Mouse (Mus musculus): ENCODE data around the gene Adamts12. TPM values are rescaled to one million over a fixed set of nuclear protein-coding genes. Genes with fewer than 3 reads are reported as not detected.
A peak's percentile ranks its signal among the peaks of the same experiment; 100 is the strongest.

The Adamts12 gene
- polyA plus RNA-seq, 1 experiment = 0.80 TPM

- TF ChIP-seq POLR2A (IDR thresholded peaks at IDR 0.05; ENCODE audit: low read depth, low read length) = no peak
- no peak for TF ChIP-seq CTCF (conservative IDR thresholded peaks at IDR 0.05; ENCODE audit: insufficient read depth, insufficient read length, low read depth, low read length)
- Histone ChIP-seq H3K36me3 (ENCODE audit: control insufficient read depth, insufficient read depth, low read length) (no peaks in the 10 kb centered on the region), H3K4me1 (ENCODE audit: control insufficient read depth, insufficient read depth, low read length) (no peaks in the 10 kb centered on the region), H3K27ac (ENCODE audit: insufficient read depth, low read depth, low read length) (no peak overlapping the region), H3K4me3 (ENCODE audit: insufficient read depth, low read depth, low read length) (no peak overlapping the region), H3K27me3 (replicated peaks; ENCODE audit: control insufficient read depth, insufficient read depth, low read length) (no peaks in the 10 kb centered on the region)
- 29% methylated on average over 2 of the region's 2 CpGs for WGBS
- DNase-seq = no peak
These were observed 96.2 kb downstream of the Adamts12 start for GRCm38 (mm10) chr15:11160759-11161158.

- DNase-seq = no peak
- H3K4me3 ChIP-seq (ENCODE audit: insufficient read depth, low read depth, low read length) = no peak overlapping the region
- H3K4me1 ChIP-seq (ENCODE audit: control insufficient read depth, insufficient read depth, low read length) = no peaks in the 10 kb centered on the region
- H3K27me3 ChIP-seq (replicated peaks; ENCODE audit: control insufficient read depth, insufficient read depth, low read length) = no peaks in the 10 kb centered on the region
- WGBS = 40% methylated on average over 3 of the region's 3 CpGs
- TF ChIP-seq POLR2A (IDR thresholded peaks at IDR 0.05; ENCODE audit: low read depth, low read length) (no peak), CTCF (conservative IDR thresholded peaks at IDR 0.05; ENCODE audit: insufficient read depth, insufficient read length, low read depth, low read length) (no peak)
- no peaks in the 10 kb centered on the region for H3K36me3 ChIP-seq (ENCODE audit: control insufficient read depth, insufficient read depth, low read length)
- H3K27ac ChIP-seq (ENCODE audit: insufficient read depth, low read depth, low read length) = no peak overlapping the region
These were observed 101.3 kb downstream of the Adamts12 start for GRCm38 (mm10) chr15:11165883-11166282.

GRCm38 (mm10) chr15:11173884-11174470 is 109.4 kb downstream of the Adamts12 start:
- no peaks in the 10 kb centered on the region for H3K4me1 ChIP-seq (ENCODE audit: control insufficient read depth, insufficient read depth, low read length)
- WGBS = 96% methylated on average over 7 of the region's 7 CpGs
- no peaks in the 10 kb centered on the region for H3K36me3 ChIP-seq (ENCODE audit: control insufficient read depth, insufficient read depth, low read length)
- TF ChIP-seq POLR2A (IDR thresholded peaks at IDR 0.05; ENCODE audit: low read depth, low read length) = no peak
- TF ChIP-seq CTCF (conservative IDR thresholded peaks at IDR 0.05; ENCODE audit: insufficient read depth, insufficient read length, low read depth, low read length) = no peak
- H3K27ac ChIP-seq (ENCODE audit: insufficient read depth, low read depth, low read length) = no peak overlapping the region
- no peak overlapping the region for H3K4me3 ChIP-seq (ENCODE audit: insufficient read depth, low read depth, low read length)
- no peak for DNase-seq
- no peaks in the 10 kb centered on the region for H3K27me3 ChIP-seq (replicated peaks; ENCODE audit: control insufficient read depth, insufficient read depth, low read length)

GRCm38 (mm10) chr15:11174842-11175241 is 110.3 kb downstream of the Adamts12 start:
- DNase-seq = no peak
- WGBS = 65% methylated on average over 13 of the region's 13 CpGs
- Histone ChIP-seq H3K36me3 (ENCODE audit: control insufficient read depth, insufficient read depth, low read length) (no peaks in the 10 kb centered on the region), H3K27ac (ENCODE audit: insufficient read depth, low read depth, low read length) (no peak overlapping the region), H3K4me1 (ENCODE audit: control insufficient read depth, insufficient read depth, low read length) (no peaks in the 10 kb centered on the region), H3K4me3 (ENCODE audit: insufficient read depth, low read depth, low read length) (no peak overlapping the region), H3K27me3 (replicated peaks; ENCODE audit: control insufficient read depth, insufficient read depth, low read length) (no peaks in the 10 kb centered on the region)
- no peak for TF ChIP-seq POLR2A (IDR thresholded peaks at IDR 0.05; ENCODE audit: low read depth, low read length)
- no peak for TF ChIP-seq CTCF (conservative IDR thresholded peaks at IDR 0.05; ENCODE audit: insufficient read depth, insufficient read length, low read depth, low read length)

- Histone ChIP-seq H3K4me3 (ENCODE audit: insufficient read depth, low read depth, low read length) (no peak overlapping the region), H3K4me1 (ENCODE audit: control insufficient read depth, insufficient read depth, low read length) (no peaks in the 10 kb centered on the region), H3K27ac (ENCODE audit: insufficient read depth, low read depth, low read length) (no peak overlapping the region), H3K27me3 (replicated peaks; ENCODE audit: control insufficient read depth, insufficient read depth, low read length) (no peaks in the 10 kb centered on the region), H3K36me3 (ENCODE audit: control insufficient read depth, insufficient read depth, low read length) (no peaks in the 10 kb centered on the region)
- 52% methylated on average over 9 of the region's 9 CpGs for WGBS
- DNase-seq = no peak
- TF ChIP-seq CTCF (conservative IDR thresholded peaks at IDR 0.05; ENCODE audit: insufficient read depth, insufficient read length, low read depth, low read length) = no peak
- no peak for TF ChIP-seq POLR2A (IDR thresholded peaks at IDR 0.05; ENCODE audit: low read depth, low read length)
These were observed 112.9 kb downstream of the Adamts12 start for GRCm38 (mm10) chr15:11177448-11177847.

GRCm38 (mm10) chr15:11179751-11180169 is 115.2 kb downstream of the Adamts12 start:
- 56% methylated on average over 2 of the region's 2 CpGs for WGBS
- no peak overlapping the region for H3K27ac ChIP-seq (ENCODE audit: insufficient read depth, low read depth, low read length)
- no peak overlapping the region for H3K4me3 ChIP-seq (ENCODE audit: insufficient read depth, low read depth, low read length)
- no peaks in the 10 kb centered on the region for H3K27me3 ChIP-seq (replicated peaks; ENCODE audit: control insufficient read depth, insufficient read depth, low read length)
- TF ChIP-seq CTCF (conservative IDR thresholded peaks at IDR 0.05; ENCODE audit: insufficient read depth, insufficient read length, low read depth, low read length) = no peak
- TF ChIP-seq POLR2A (IDR thresholded peaks at IDR 0.05; ENCODE audit: low read depth, low read length) = no peak
- no peak for DNase-seq
- H3K4me1 ChIP-seq (ENCODE audit: control insufficient read depth, insufficient read depth, low read length) = no peaks in the 10 kb centered on the region
- no peaks in the 10 kb centered on the region for H3K36me3 ChIP-seq (ENCODE audit: control insufficient read depth, insufficient read depth, low read length)

- Histone ChIP-seq H3K36me3 (ENCODE audit: control insufficient read depth, insufficient read depth, low read length) (no peaks in the 10 kb centered on the region), H3K27ac (ENCODE audit: insufficient read depth, low read depth, low read length) (no peak overlapping the region), H3K4me3 (ENCODE audit: insufficient read depth, low read depth, low read length) (no peak overlapping the region), H3K4me1 (ENCODE audit: control insufficient read depth, insufficient read depth, low read length) (no peaks in the 10 kb centered on the region), H3K27me3 (replicated peaks; ENCODE audit: control insufficient read depth, insufficient read depth, low read length) (no peaks in the 10 kb centered on the region)
- 38% methylated on average over 4 of the region's 4 CpGs for WGBS
- TF ChIP-seq POLR2A (IDR thresholded peaks at IDR 0.05; ENCODE audit: low read depth, low read length) = no peak
- TF ChIP-seq CTCF (conservative IDR thresholded peaks at IDR 0.05; ENCODE audit: insufficient read depth, insufficient read length, low read depth, low read length) = no peak
- peak; percentile 73 for DNase-seq
These were observed 122.1 kb downstream of the Adamts12 start for GRCm38 (mm10) chr15:11186711-11187110.
